Mouse (Mus musculus): ENCODE measurements at regions not wholly inside any gene's neighbourhood (a gene's known extent, or its start where the extent isn't known, plus 50 kb on each side); places are given as distances from the start of the nearest gene placed in this dataset.

GRCm38 (mm10) chr2:50440333-50440732, 143.7 kb upstream of the Mmadhc start:
- TF ChIP-seq POLR2A (IDR thresholded peaks at IDR 0.05; ENCODE audit: borderline replicate concordance, extremely low read depth, low read depth, low read length) (no peak), CTCF (IDR thresholded peaks at IDR 0.05; ENCODE audit: insufficient read depth, low read length) (no peak)

Measured in lung, adult 2 months (tissue).